Mouse (Mus musculus): Measurements from ENCODE around the gene Cacnb4. TPM values are rescaled to one million over a fixed set of nuclear protein-coding genes. Genes with fewer than 3 reads are reported as not detected.
A peak's percentile ranks its signal among the peaks of the same experiment; 100 is the strongest.

The Cacnb4 gene
- polyA plus RNA-seq, 1 experiment, result 0.04 TPM

- no peak overlapping the region for H3K4me3 ChIP-seq (replicated peaks; ENCODE audit: extremely low read depth, low read depth, low read length)
- no peak for DNase-seq
- 79% methylated on average over 6 of the region's 6 CpGs for WGBS
- TF ChIP-seq POLR2A (IDR thresholded peaks at IDR 0.05; ENCODE audit: borderline replicate concordance, extremely low read depth, low read depth, low read length) (no peak), CTCF (IDR thresholded peaks at IDR 0.05; ENCODE audit: insufficient read depth, low read length) (no peak)
- no peaks in the 10 kb centered on the region for H3K4me1 ChIP-seq (ENCODE audit: control insufficient read depth, insufficient read depth, low read length)
These were observed 18.0 kb upstream of the Cacnb4 start for GRCm38 (mm10) chr2:52694604-52695003.

GRCm38 (mm10) chr2:52691745-52692144 is 15.1 kb upstream of the Cacnb4 start:
- no peak for DNase-seq
- H3K4me1 ChIP-seq (ENCODE audit: control insufficient read depth, insufficient read depth, low read length), result no peaks in the 10 kb centered on the region
- 65% methylated on average over 4 of the region's 4 CpGs for WGBS
- H3K4me3 ChIP-seq (replicated peaks; ENCODE audit: extremely low read depth, low read depth, low read length), result no peak overlapping the region
- TF ChIP-seq POLR2A (IDR thresholded peaks at IDR 0.05; ENCODE audit: borderline replicate concordance, extremely low read depth, low read depth, low read length), result no peak
- TF ChIP-seq CTCF (IDR thresholded peaks at IDR 0.05; ENCODE audit: insufficient read depth, low read length), result peak; percentile 28; the same call in 1 of the 2 replicates

- no peak for DNase-seq
- Histone ChIP-seq H3K4me3 (replicated peaks; ENCODE audit: extremely low read depth, low read depth, low read length) (no peak overlapping the region), H3K4me1 (ENCODE audit: control insufficient read depth, insufficient read depth, low read length) (no peaks in the 10 kb centered on the region)
- TF ChIP-seq POLR2A (IDR thresholded peaks at IDR 0.05; ENCODE audit: borderline replicate concordance, extremely low read depth, low read depth, low read length), result no peak
- WGBS, result 67% methylated on average over 6 of the region's 6 CpGs
These were observed 10.0 kb upstream of the Cacnb4 start for GRCm38 (mm10) chr2:52686601-52687000.

- 61% methylated on average over 4 of the region's 4 CpGs for WGBS
These were observed 958 bp upstream of the Cacnb4 start for GRCm38 (mm10) chr2:52677589-52677988.

DNA sequence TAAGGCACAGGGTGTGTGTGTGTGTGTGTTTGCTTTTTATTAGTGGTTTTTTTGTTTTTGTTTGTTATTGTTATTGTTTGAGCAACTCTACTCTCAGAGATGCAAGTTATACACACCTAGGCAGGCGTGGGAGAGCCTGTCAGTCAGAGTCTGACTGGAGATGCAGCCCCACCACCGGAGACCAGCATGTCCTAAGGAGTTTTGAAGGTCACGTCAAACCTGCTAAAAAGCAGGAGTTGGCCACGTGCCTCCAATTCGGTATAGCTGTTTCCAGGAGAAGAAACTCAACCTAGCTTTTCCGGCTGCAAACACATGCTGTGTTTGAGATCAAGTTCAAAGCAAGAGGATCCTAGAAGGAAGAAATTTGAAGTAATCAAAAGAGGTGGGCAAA is 277 bp upstream of the Cacnb4 start:
- TF ChIP-seq POLR2A (IDR thresholded peaks at IDR 0.05; ENCODE audit: borderline replicate concordance, extremely low read depth, low read depth, low read length), result no peak
- TF ChIP-seq CTCF (IDR thresholded peaks at IDR 0.05; ENCODE audit: insufficient read depth, low read length), result no peak
- no peak for DNase-seq
- H3K4me3 ChIP-seq (replicated peaks; ENCODE audit: extremely low read depth, low read depth, low read length), result no peak overlapping the region
- 26% methylated on average over 6 of the region's 6 CpGs for WGBS
- H3K4me1 ChIP-seq (ENCODE audit: control insufficient read depth, insufficient read depth, low read length), result peaks cover 9% of the 10 kb centered on the region

More at GRCm38 (mm10) chr2:52677589-52677988, 958 bp upstream of the Cacnb4 start:
- peaks cover 9% of the 10 kb centered on the region for H3K4me1 ChIP-seq (ENCODE audit: control insufficient read depth, insufficient read depth, low read length)
- H3K4me3 ChIP-seq (replicated peaks; ENCODE audit: extremely low read depth, low read depth, low read length), result no peak overlapping the region
- TF ChIP-seq CTCF (IDR thresholded peaks at IDR 0.05; ENCODE audit: insufficient read depth, low read length), result no peak
- no peak for TF ChIP-seq POLR2A (IDR thresholded peaks at IDR 0.05; ENCODE audit: borderline replicate concordance, extremely low read depth, low read depth, low read length)
- DNase-seq, result no peak

GRCm38 (mm10) chr2:52675278-52675987 is 1.2 kb downstream of the Cacnb4 start:
- WGBS, result 1% methylated on average over 42 of the region's 42 CpGs
- TF ChIP-seq POLR2A (IDR thresholded peaks at IDR 0.05; ENCODE audit: borderline replicate concordance, extremely low read depth, low read depth, low read length), result no peak
- TF ChIP-seq CTCF (IDR thresholded peaks at IDR 0.05; ENCODE audit: insufficient read depth, low read length), result no peak
- H3K4me1 ChIP-seq (ENCODE audit: control insufficient read depth, insufficient read depth, low read length), result peaks cover 9% of the 10 kb centered on the region
- peak overlapping the region; percentile 60 for H3K4me3 ChIP-seq (replicated peaks; ENCODE audit: extremely low read depth, low read depth, low read length)
- DNase-seq, result peak; percentile 14

GRCm38 (mm10) chr2:52674886-52675277 is 1.7 kb downstream of the Cacnb4 start:
- under 1% methylated on average over 19 of the region's 19 CpGs for WGBS
- Histone ChIP-seq H3K4me1 (ENCODE audit: control insufficient read depth, insufficient read depth, low read length) (peaks cover 9% of the 10 kb centered on the region), H3K4me3 (replicated peaks; ENCODE audit: extremely low read depth, low read depth, low read length) (no peak overlapping the region)
- DNase-seq, result peak; percentile 19
- no peak for TF ChIP-seq POLR2A (IDR thresholded peaks at IDR 0.05; ENCODE audit: borderline replicate concordance, extremely low read depth, low read depth, low read length)
- TF ChIP-seq CTCF (IDR thresholded peaks at IDR 0.05; ENCODE audit: insufficient read depth, low read length), result no peak

- TF ChIP-seq POLR2A (IDR thresholded peaks at IDR 0.05; ENCODE audit: borderline replicate concordance, extremely low read depth, low read depth, low read length) (no peak), CTCF (IDR thresholded peaks at IDR 0.05; ENCODE audit: insufficient read depth, low read length) (no peak)
- H3K4me1 ChIP-seq (ENCODE audit: control insufficient read depth, insufficient read depth, low read length), result peaks cover 9% of the 10 kb centered on the region
- no peak overlapping the region for H3K4me3 ChIP-seq (replicated peaks; ENCODE audit: extremely low read depth, low read depth, low read length)
- DNase-seq, result no peak
- 76% methylated on average over 1 of the region's 1 CpGs for WGBS
These were observed 3.5 kb downstream of the Cacnb4 start for GRCm38 (mm10) chr2:52673172-52673571.

GRCm38 (mm10) chr2:52670733-52671132 is 5.9 kb downstream of the Cacnb4 start:
- 83% methylated on average over 5 of the region's 5 CpGs for WGBS
- no peak for TF ChIP-seq POLR2A (IDR thresholded peaks at IDR 0.05; ENCODE audit: borderline replicate concordance, extremely low read depth, low read depth, low read length)
- TF ChIP-seq CTCF (IDR thresholded peaks at IDR 0.05; ENCODE audit: insufficient read depth, low read length), result no peak
- no peak overlapping the region for H3K4me3 ChIP-seq (replicated peaks; ENCODE audit: extremely low read depth, low read depth, low read length)
- DNase-seq, result no peak
- H3K4me1 ChIP-seq (ENCODE audit: control insufficient read depth, insufficient read depth, low read length), result peaks cover 6% of the 10 kb centered on the region

DNA sequence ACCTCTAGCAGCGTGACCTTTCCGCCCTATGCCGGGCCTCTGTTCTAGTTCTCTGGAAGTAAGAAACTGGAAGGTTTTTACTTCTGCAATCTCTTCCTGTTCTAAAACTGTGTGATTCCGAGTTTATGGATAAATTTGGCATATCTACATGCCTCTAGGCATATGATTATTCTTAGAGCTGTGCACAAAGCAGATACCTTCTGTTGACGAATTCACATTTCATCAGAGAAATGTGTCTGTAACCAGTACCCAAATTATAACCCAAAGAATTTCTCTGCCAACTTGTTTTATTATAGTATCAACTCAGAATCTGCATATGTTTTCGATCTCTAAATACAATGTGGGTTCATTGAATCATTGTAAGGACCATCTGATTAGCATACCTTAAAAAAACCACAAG is 8.2 kb downstream of the Cacnb4 start:
- no peak overlapping the region for H3K4me3 ChIP-seq (replicated peaks; ENCODE audit: extremely low read depth, low read depth, low read length)
- no peaks in the 10 kb centered on the region for H3K4me1 ChIP-seq (ENCODE audit: control insufficient read depth, insufficient read depth, low read length)
- TF ChIP-seq CTCF (IDR thresholded peaks at IDR 0.05; ENCODE audit: insufficient read depth, low read length), result no peak
- TF ChIP-seq POLR2A (IDR thresholded peaks at IDR 0.05; ENCODE audit: borderline replicate concordance, extremely low read depth, low read depth, low read length), result no peak
- 83% methylated on average over 6 of the region's 6 CpGs for WGBS
- no peak for DNase-seq
